Mouse (Mus musculus): ENCODE measurements around the gene Nudt21.

GRCm38 (mm10) chr8:93972211-93972610 is 64.6 kb downstream of the Nudt21 start:
- TF ChIP-seq CTCF (IDR thresholded peaks at IDR 0.05; ENCODE audit: borderline replicate concordance, insufficient read depth, low read length): no peak
- no peak for TF ChIP-seq POLR2A (IDR thresholded peaks at IDR 0.05; ENCODE audit: low read depth, low read length)
